Mouse (Mus musculus) testis, adult 2 months (tissue): ENCODE measurements around the gene Dpm3.

ENCODE experiments used
- CTCF ChIP-seq: fragments of 200-500 bp; IDR thresholded peaks from 2 replicates; pipeline ENCODE4 v1.5.1; 2012; ENCODE audit warnings: low read depth, mild to moderate bottlenecking, inconsistent platforms, low read length, moderate library complexity; ENCODE audit not compliant: control insufficient read depth, insufficient read depth, insufficient replicate concordance
- POLR2A ChIP-seq: fragments of 200-500 bp; IDR thresholded peaks from 2 replicates; pipeline ENCODE4 v1.6.1; 2012; ENCODE audit warnings: low read depth, mild to moderate bottlenecking, inconsistent platforms, low read length, moderate library complexity; ENCODE audit not compliant: control insufficient read depth

GRCm38 (mm10) chr3:89251365-89251895, 7.7 kb upstream of the Dpm3 start:
- TF ChIP-seq CTCF (no peak), POLR2A (no peak)
